Mouse (Mus musculus): Measurements from ENCODE around the gene Myo6.
"Not testable (repeated sequence)": the region's sequence is repeated elsewhere in the genome, so short reads cannot be mapped to it uniquely, and the experiment has no call there.

Myo6 gene

GRCm38 (mm10) chr9:80296086-80296485 lies 131.3 kb downstream of the Myo6 start:
- DNase-seq (ENCODE audit: low spot score in 2 of 2): no peak

- DNase-seq (ENCODE audit: low spot score in 2 of 2): no peak
These were observed 134.2 kb downstream of the Myo6 start for GRCm38 (mm10) chr9:80299031-80299430.

GRCm38 (mm10) chr9:80303518-80303917 lies 138.7 kb downstream of the Myo6 start:
- DNase-seq (ENCODE audit: low spot score in 2 of 2): no peak

GRCm38 (mm10) chr9:80306390-80306789 lies 141.6 kb downstream of the Myo6 start:
- no peak for DNase-seq (ENCODE audit: low spot score in 2 of 2)

- DNase-seq (ENCODE audit: low spot score in 2 of 2): no peak
These were observed 142.0 kb downstream of the Myo6 start for GRCm38 (mm10) chr9:80306853-80307252.

GRCm38 (mm10) chr9:80307629-80308028 lies 142.8 kb downstream of the Myo6 start:
- no peak for DNase-seq (ENCODE audit: low spot score in 2 of 2)

- no peak for DNase-seq (ENCODE audit: low spot score in 2 of 2)
These were observed 148.8 kb downstream of the Myo6 start for GRCm38 (mm10) chr9:80313610-80314009.

- DNase-seq (ENCODE audit: low spot score in 2 of 2): no peak
These were observed 151.1 kb downstream of the Myo6 start for GRCm38 (mm10) chr9:80315922-80316321.

GRCm38 (mm10) chr9:80318027-80318426 lies 153.2 kb downstream of the Myo6 start:
- no peak for DNase-seq (ENCODE audit: low spot score in 2 of 2)

- DNase-seq (ENCODE audit: low spot score in 2 of 2): not testable (repeated sequence)
These were observed 156.4 kb downstream of the Myo6 start for GRCm38 (mm10) chr9:80321051-80321887.

GRCm38 (mm10) chr9:80332153-80332552 lies 167.3 kb downstream of the Myo6 start:
- no peak for DNase-seq (ENCODE audit: low spot score in 2 of 2)

- no peak for DNase-seq (ENCODE audit: low spot score in 2 of 2)
These were observed 168.6 kb downstream of the Myo6 start for GRCm38 (mm10) chr9:80333466-80333865.

GRCm38 (mm10) chr9:80333998-80334605 lies 169.3 kb downstream of the Myo6 start:
- DNase-seq (ENCODE audit: low spot score in 2 of 2): no peak

- no peak for DNase-seq (ENCODE audit: low spot score in 2 of 2)
These were observed 171.0 kb downstream of the Myo6 start for GRCm38 (mm10) chr9:80335660-80336357.

GRCm38 (mm10) chr9:80338026-80338425 lies 173.2 kb downstream of the Myo6 start:
- no peak for DNase-seq (ENCODE audit: low spot score in 2 of 2)

GRCm38 (mm10) chr9:80340927-80341326 lies 176.1 kb downstream of the Myo6 start:
- DNase-seq (ENCODE audit: low spot score in 2 of 2): no peak

GRCm38 (mm10) chr9:80341756-80342155 lies 176.9 kb downstream of the Myo6 start:
- DNase-seq (ENCODE audit: low spot score in 2 of 2): no peak

GRCm38 (mm10) chr9:80342520-80342919 lies 177.7 kb downstream of the Myo6 start:
- no peak for DNase-seq (ENCODE audit: low spot score in 2 of 2)

GRCm38 (mm10) chr9:80344451-80345000 lies 179.7 kb downstream of the Myo6 start:
- DNase-seq (ENCODE audit: low spot score in 2 of 2): no peak

GRCm38 (mm10) chr9:80351295-80351677 lies 186.5 kb downstream of the Myo6 start:
- no peak for DNase-seq (ENCODE audit: low spot score in 2 of 2)

- DNase-seq (ENCODE audit: low spot score in 2 of 2): no peak
These were observed 187.0 kb downstream of the Myo6 start for GRCm38 (mm10) chr9:80351678-80352331.

GRCm38 (mm10) chr9:80360063-80360462 lies 195.2 kb downstream of the Myo6 start:
- no peak for DNase-seq (ENCODE audit: low spot score in 2 of 2)

Data from spleen, postnatal 14 days (tissue).